Mouse (Mus musculus) cortical plate, adult 2 months (tissue): ENCODE data around the gene Sec24b.

ENCODE experiments used
- CTCF ChIP-seq: fragments of 200-500 bp; IDR thresholded peaks from 2 replicates; pipeline ENCODE4 v1.5.1; 2011; ENCODE audit warnings: mild to moderate bottlenecking, control low read depth, low read length; ENCODE audit not compliant: insufficient read depth; ENCODE audit errors: extremely low read depth
- POLR2A ChIP-seq: fragments of 200-500 bp; IDR thresholded peaks from 2 replicates; pipeline ENCODE4 v1.6.1; 2011; ENCODE audit warnings: mild to moderate bottlenecking, low read length, control low read depth; ENCODE audit not compliant: insufficient read depth; ENCODE audit errors: extremely low read depth

GRCm38 (mm10) chr3:130053340-130054066 lies 7.8 kb downstream of the Sec24b start:
- TF ChIP-seq CTCF (no peak), POLR2A (no peak)
